Mouse (Mus musculus) embryonic facial prominence, embryonic 13.5 days (tissue): ENCODE measurements around the gene Etl4. TPM values are rescaled to one million over a fixed set of nuclear protein-coding genes. Genes with fewer than 3 reads are reported as not detected.
"Not testable (repeated sequence)": the region's sequence is repeated elsewhere in the genome, so short reads cannot be mapped to it uniquely, and the experiment has no call there.

Experiments used
- ATAC-seq: fragments of 200-750 bp; cut with Nextera tagmentation; 2 replicates; pipeline ENCODE4 v1.8.0; 2017; ENCODE audit warnings: low read depth; ENCODE audit not compliant: insufficient number of reproducible peaks, insufficient read depth, low FRiP score, low TSS enrichment
- H3K27ac ChIP-seq: fragments of 300-500 bp; sonication (generic); 2 replicates; pipeline ENCODE4 v1.5.1; 2015; ENCODE audit warnings: moderate library complexity, mild to moderate bottlenecking, inconsistent platforms
- H3K27me3 ChIP-seq: fragments of 300-500 bp; sonication (generic); 2 replicates; pipeline ENCODE4 v1.6.1; 2015; ENCODE audit warnings: mild to moderate bottlenecking, inconsistent platforms
- H3K36me3 ChIP-seq: fragments of 300-500 bp; sonication (generic); 2 replicates; pipeline ENCODE4 v1.6.1; 2015; ENCODE audit warnings: mild to moderate bottlenecking, inconsistent platforms
- H3K4me1 ChIP-seq: fragments of 300-500 bp; sonication (generic); 2 replicates; pipeline ENCODE4 v1.6.1; 2015; ENCODE audit warnings: inconsistent platforms
- H3K4me2 ChIP-seq: fragments of 300-500 bp; sonication (generic); 2 replicates; pipeline ENCODE4 v1.6.1; 2015; ENCODE audit warnings: moderate library complexity, mild to moderate bottlenecking, inconsistent platforms
- H3K4me3 ChIP-seq: fragments of 300-500 bp; sonication (generic); 2 replicates; pipeline ENCODE4 v1.5.1; 2015; ENCODE audit warnings: mild to moderate bottlenecking, inconsistent platforms
- H3K9ac ChIP-seq: fragments of 300-500 bp; sonication (generic); 2 replicates; pipeline ENCODE4 v1.6.1; 2015; ENCODE audit warnings: mild to moderate bottlenecking, inconsistent platforms
- H3K9me3 ChIP-seq: fragments of 300-500 bp; sonication (generic); 2 replicates; pipeline ENCODE4 v1.6.1; 2016; ENCODE audit warnings: inconsistent platforms
- WGBS: fragments of 180-500 bp; shearing (Covaris S2); methylation state at CpG from one replicate; pipeline ENCODE4 v1.1.7; 2015; ENCODE audit warnings: mixed read lengths; 5-methylcytosine and 5-hydroxymethylcytosine counted together
- polyA plus RNA-seq: library from polyadenylated mRNA; unstranded; fragments of >200 nt; fragmentation: Nextera tagmentation; extraction: Ambion mirVana; gene quantifications from 2 replicates; pipeline ENCODE4 v1.2.1, GENCODE M21; 2015

Etl4 gene
- polyA plus RNA-seq, 1 experiment from 2014 or later: 33.3 TPM

DNA sequence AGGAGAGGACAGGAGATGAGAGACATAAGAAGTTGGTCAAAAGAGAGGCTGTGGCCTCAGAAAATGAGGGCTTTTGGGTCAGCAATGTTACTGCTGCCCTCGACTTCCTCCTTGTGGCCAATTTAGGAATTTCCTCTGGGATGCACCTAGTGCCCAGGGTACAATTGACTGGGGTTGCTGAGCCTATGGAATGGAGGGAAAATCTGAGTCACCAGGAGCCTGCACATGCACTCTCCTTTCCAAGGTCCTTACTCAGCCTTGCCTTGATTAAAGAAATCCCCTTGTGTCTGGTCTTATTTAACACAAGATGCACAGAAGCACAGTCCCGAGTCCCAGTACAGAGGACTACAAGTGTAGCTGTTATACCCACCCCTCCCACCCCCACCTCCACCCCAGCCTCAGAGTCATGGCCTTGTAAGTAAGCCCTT is 756.5 kb downstream of the Etl4 start:
- Histone ChIP-seq H3K4me1 (0 out of 2 replicates have a peak, but pooled peaks cover 3% of the 10 kb centered on the region), H3K4me3 (no peak overlapping the region), H3K36me3 (peaks cover 5% of the 10 kb centered on the region; the same call in 1 of the 2 replicates), H3K9ac (no peak overlapping the region), H3K4me2 (no peak overlapping the region), H3K27ac (no peak overlapping the region), H3K9me3 (no peaks in the 10 kb centered on the region), H3K27me3 (no peaks in the 10 kb centered on the region)
- 19% methylated on average over 2 of the region's 2 CpGs for WGBS
- ATAC-seq: peak; percentile 54; the same call in 1 of the 2 replicates

DNA sequence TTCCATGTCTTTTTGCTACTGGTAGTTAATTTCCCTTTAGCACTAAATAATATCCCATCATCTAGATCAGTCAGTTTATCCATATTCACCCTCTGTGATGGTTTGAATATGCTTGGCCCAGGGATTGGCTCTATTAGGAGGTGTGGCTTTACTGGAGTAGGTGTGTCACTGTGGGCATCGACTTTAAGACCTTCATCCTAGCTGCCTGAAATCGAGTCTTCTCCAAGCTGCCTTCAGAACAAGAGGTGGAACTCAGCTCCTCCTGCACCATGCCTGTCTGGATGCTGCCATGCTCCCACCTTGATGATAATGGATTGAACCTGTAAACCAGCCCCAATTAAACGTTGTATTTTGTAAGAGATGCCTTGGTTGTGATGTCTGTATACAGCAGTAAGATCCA is 758.3 kb downstream of the Etl4 start:
- no peak for ATAC-seq
- Histone ChIP-seq H3K4me2 (no peak overlapping the region), H3K4me1 (0 out of 2 replicates have a peak, but pooled peaks cover 6% of the 10 kb centered on the region), H3K9me3 (no peaks in the 10 kb centered on the region), H3K27ac (no peak overlapping the region), H3K36me3 (no peaks in the 10 kb centered on the region), H3K9ac (no peak overlapping the region), H3K27me3 (no peaks in the 10 kb centered on the region), H3K4me3 (no peak overlapping the region)
- 85% methylated on average over 3 of the region's 3 CpGs for WGBS

DNA sequence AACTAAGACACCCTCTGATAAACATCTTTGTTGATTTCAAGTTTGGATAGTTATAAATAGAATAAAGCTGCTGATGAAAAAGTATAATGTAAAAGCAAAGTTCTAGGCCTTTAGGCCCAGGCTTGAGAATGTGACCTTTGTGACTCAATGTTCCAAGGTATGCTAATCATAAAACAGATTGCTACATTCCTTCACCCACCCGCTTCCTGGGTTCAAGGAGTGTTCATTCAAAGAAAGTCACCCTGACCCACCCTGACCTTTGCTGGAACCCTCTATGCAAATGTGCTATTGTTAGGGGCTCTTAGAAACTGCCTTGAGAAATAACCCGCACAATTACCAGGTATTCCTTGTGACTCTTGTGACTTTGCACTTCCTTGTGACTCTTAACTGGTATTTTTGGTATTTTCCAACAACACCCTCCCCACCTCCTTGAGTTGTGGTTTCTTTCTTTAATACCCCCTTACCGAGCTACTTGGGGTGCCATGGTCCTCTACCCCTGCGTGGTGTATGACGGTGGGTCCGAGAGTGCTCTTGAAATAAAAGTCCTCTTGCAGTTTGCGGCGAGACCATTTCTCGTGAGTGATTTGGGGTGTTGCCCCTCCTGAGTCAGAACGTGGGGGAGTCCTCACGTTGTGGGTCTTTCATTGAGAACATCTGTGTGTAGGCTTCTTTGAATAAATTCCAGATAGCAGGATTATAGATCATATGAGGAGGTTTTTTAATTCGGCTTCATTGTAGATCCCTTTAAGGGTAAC is 758.9 kb downstream of the Etl4 start:
- not testable (repeated sequence) for H3K9me3 ChIP-seq, H3K27me3 ChIP-seq, H3K9ac ChIP-seq, ATAC-seq, H3K4me2 ChIP-seq, H3K27ac ChIP-seq, H3K36me3 ChIP-seq, H3K4me3 ChIP-seq, H3K4me1 ChIP-seq
- WGBS: 79% methylated on average over 12 of the region's 12 CpGs

DNA sequence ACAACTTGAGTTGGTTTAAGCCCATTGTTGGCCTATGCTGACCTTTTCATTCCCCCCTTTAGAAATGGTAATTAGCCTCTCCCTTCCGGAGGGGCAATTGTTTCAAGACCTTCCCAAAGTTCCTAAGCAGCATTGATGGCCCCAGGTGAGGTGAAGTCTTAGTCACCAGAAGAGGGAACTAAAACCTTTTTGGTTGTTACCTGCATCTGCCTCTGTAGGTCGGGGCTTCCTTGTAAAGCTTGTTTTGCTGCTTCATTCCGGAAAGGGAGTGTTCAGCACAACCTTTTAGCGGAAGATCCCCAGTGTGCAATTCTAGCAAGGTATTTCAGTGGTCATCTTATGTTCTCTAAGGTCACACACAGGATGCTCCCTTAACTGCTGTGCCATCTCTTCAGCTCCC is 759.8 kb downstream of the Etl4 start:
- Histone ChIP-seq H3K4me2 (no peak overlapping the region), H3K9me3 (no peaks in the 10 kb centered on the region)
- 62% methylated on average over 4 of the region's 4 CpGs for WGBS

DNA sequence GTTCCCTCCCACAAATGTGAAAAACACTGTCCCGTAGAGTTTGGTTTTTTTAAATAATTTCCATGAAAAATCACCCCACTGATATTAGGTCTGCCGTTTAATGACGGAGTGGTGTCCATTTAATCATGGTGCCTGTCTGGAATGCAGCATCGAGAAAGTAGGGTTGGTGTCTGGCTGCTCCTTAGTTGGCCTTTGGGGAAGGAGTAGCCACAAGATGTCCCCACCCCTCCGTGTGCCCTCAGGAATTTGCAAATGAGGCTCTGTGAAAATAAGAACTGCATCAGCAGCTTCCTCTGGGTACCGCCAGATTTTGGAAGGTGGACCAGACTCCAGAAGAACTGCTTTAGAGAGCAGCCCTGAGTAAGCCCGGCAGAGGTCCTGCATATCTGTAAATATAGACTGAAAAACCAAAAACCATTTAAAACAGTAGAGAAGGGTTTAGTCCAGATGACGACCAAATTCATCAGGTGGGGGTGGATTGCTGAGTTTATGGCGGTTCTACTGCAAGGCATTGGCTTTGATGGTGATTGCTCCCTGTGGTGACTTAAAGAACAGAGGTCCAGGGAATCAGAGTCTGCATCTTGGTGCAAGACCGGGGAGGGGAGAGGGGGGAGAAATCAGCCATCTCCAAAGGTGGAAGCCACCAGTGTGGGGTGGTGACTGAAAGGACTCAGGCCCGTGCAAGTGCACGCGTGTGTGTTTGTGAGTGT is 762.1 kb downstream of the Etl4 start:
- Histone ChIP-seq H3K27me3 (no peaks in the 10 kb centered on the region), H3K4me3 (no peak overlapping the region), H3K4me2 (no peak overlapping the region), H3K4me1 (0 out of 2 replicates have a peak, but pooled peaks cover 3% of the 10 kb centered on the region), H3K36me3 (no peaks in the 10 kb centered on the region), H3K27ac (no peak overlapping the region), H3K9me3 (no peaks in the 10 kb centered on the region), H3K9ac (no peak overlapping the region)
- 63% methylated on average over 13 of the region's 13 CpGs for WGBS
- no peak for ATAC-seq

More for the DNA sequence above, 759.8 kb downstream of the Etl4 start:
- no peak for ATAC-seq
- Histone ChIP-seq H3K27ac (no peak overlapping the region), H3K4me3 (no peak overlapping the region), H3K27me3 (no peaks in the 10 kb centered on the region), H3K4me1 (0 out of 2 replicates have a peak, but pooled peaks cover 6% of the 10 kb centered on the region), H3K36me3 (no peaks in the 10 kb centered on the region), H3K9ac (no peak overlapping the region)

DNA sequence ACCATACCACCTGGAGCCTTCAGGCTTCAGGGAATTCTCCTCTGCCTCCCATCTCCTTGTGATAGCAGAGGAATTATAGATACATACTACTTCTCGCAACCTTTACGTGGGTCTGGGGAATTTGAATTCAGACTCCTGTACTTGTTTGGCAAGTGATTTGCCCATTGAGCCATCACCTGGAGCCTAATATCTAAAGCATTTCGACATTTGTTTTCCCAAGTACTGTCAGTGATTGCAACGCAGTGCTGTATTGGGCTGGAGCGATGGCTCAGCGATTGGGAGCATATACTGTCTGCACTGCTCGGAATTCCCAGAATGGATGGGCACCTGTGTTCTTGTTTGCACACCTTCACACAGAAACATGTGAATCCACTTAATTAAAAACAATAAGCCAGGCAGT is 762.7 kb downstream of the Etl4 start:
- Histone ChIP-seq H3K4me2 (no peak overlapping the region), H3K4me1 (0 out of 2 replicates have a peak, but pooled peaks cover 3% of the 10 kb centered on the region), H3K27me3 (no peaks in the 10 kb centered on the region), H3K9me3 (no peaks in the 10 kb centered on the region), H3K4me3 (no peak overlapping the region), H3K36me3 (no peaks in the 10 kb centered on the region), H3K9ac (no peak overlapping the region), H3K27ac (no peak overlapping the region)
- ATAC-seq: no peak
- WGBS: 94% methylated on average over 7 of the region's 7 CpGs

DNA sequence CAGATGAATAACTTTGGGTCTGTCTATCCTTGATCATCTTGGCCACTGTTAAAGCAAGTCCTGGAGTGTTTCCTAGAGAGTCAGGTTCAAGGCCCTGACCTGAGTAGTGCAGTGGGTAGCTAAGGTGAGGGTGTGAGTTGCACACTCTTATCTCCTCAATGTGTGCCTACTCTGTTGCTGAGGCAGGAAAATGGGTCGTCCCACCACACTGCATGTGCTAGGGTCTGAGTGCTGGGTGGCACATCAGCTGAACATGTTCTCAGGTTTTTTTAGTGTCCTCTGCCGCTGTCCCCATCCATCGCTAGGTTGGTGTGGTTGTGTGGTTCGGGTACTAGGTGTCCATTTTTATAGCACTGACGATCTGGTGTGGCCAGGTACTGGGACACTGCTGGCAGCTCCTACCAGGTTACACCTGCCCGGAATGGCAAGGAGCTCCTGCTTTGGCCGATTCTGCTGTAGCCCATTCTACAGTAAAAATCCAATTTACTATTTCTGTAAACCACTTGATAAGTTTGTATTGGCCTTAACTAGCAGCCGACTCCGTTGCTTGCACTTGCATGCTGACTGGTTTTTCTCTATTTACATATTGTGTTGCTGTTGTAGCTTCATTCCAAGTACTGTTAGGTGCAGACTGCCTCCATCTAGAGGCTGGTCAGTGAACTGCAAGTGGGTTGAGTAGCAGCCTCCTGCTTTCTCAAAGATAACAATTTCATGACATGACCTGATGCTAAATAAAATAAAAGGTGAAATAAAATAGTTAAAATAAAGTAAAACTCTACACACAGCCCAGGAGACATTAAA is 763.4 kb downstream of the Etl4 start:
- 0 out of 2 replicates have a peak, but pooled peaks have one; percentile 20 for ATAC-seq
- Histone ChIP-seq H3K9me3 (no peaks in the 10 kb centered on the region), H3K27ac (no peak overlapping the region), H3K4me1 (0 out of 2 replicates have a peak, but pooled peaks cover 3% of the 10 kb centered on the region), H3K9ac (no peak overlapping the region), H3K27me3 (no peaks in the 10 kb centered on the region), H3K36me3 (no peaks in the 10 kb centered on the region), H3K4me3 (no peak overlapping the region), H3K4me2 (no peak overlapping the region)
- WGBS: 62% methylated on average over 9 of the region's 9 CpGs

DNA sequence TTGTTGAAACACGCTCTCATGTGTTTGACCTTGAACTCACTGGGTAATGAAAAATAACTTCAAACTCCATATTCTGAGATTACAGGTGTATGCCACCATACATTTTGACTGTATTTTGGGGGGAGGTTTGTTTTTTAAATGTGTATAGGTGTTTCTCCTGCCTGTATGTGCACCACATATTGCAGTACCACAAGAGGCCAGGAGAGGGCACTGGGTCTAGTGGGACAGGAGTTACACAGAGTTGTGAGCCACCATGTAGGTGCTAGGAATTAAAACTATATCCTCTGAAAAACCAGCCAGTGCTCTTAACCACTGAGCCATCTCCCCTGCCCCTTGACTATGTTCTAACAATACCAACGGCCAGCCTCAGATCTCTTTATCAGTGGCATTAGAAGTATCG is 766.8 kb downstream of the Etl4 start:
- 93% methylated on average over 3 of the region's 3 CpGs for WGBS
- Histone ChIP-seq H3K4me3 (no peak overlapping the region), H3K36me3 (no peaks in the 10 kb centered on the region), H3K27ac (no peak overlapping the region), H3K4me1 (0 out of 2 replicates have a peak, but pooled peaks cover 8% of the 10 kb centered on the region), H3K4me2 (no peak overlapping the region), H3K9ac (no peak overlapping the region), H3K9me3 (no peaks in the 10 kb centered on the region), H3K27me3 (no peaks in the 10 kb centered on the region)
- no peak for ATAC-seq

DNA sequence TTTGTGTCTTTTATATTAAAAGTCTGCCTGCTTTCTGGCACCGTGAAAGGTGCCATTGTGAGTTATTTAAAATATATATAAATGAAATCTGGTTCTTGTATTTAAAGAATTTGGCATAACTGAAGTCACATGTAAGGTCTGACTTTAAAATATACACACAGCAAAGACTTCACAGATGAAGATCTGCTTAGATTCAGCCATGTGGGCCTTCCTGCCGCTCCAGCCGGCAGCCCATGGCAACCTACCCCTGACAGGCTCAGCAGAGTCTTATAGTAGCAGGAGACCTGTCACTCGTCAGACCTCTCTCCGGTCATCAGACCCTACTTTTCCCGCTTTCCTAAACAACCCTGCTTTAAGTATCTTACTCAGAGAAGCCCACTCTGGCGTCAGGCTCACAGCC is 769.2 kb downstream of the Etl4 start:
- H3K27me3 ChIP-seq: no peaks in the 10 kb centered on the region
- H3K4me2 ChIP-seq: no peak overlapping the region
- no peak overlapping the region; the same call in 1 of the 2 replicates for H3K27ac ChIP-seq
- no peak overlapping the region for H3K4me3 ChIP-seq
- ATAC-seq: no peak
- H3K36me3 ChIP-seq: no peaks in the 10 kb centered on the region
- no peaks in the 10 kb centered on the region for H3K9me3 ChIP-seq
- 42% methylated on average over 7 of the region's 7 CpGs for WGBS
- H3K9ac ChIP-seq: no peak overlapping the region
- H3K4me1 ChIP-seq: 0 out of 2 replicates have a peak, but pooled peaks cover 4% of the 10 kb centered on the region

DNA sequence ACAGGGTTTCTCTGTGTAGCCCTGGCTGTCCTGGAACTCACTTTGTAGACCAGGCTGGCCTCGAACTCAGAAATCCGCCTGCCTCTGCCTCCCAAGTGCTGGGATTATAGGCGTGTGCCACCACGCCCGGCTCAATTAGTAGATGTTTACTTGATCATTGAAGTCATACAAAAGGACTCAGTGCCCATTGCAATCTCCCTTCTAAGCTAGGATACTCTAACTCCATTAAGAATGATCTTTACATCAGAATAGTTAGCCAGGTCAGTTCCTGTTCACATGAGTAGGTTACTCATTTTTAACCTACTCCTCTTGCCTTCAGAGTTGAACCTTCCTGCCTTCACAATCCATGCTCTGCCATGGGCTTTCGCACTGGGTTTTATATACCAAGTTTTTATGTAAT is 772.6 kb downstream of the Etl4 start:
- H3K36me3 ChIP-seq, H3K4me1 ChIP-seq, H3K4me3 ChIP-seq, H3K9ac ChIP-seq, H3K27me3 ChIP-seq, ATAC-seq, H3K4me2 ChIP-seq, H3K9me3 ChIP-seq, H3K27ac ChIP-seq: not testable (repeated sequence)
- WGBS: 91% methylated on average over 6 of the region's 6 CpGs

DNA sequence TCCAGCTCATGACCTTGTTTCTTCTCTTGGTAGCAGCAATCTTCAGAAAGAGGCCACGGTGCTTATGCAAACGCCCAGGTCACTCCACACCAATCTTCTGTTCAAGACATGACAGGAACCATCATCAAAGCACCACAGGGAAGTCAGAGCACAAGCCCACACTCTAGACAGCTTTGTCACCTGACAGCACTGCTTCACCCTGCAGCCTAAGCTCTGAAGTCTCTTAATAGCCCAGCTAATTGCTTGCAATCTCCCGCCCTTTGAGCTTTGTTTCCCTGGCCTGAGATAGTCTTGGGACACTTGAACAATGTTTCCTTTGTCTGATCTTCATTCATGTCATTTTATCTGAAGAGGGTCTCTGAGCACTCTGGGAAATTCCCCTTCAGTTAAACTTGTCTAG is 779.8 kb downstream of the Etl4 start:
- no peak for ATAC-seq
- Histone ChIP-seq H3K36me3 (no peaks in the 10 kb centered on the region), H3K27ac (no peak overlapping the region), H3K9me3 (no peaks in the 10 kb centered on the region), H3K27me3 (no peaks in the 10 kb centered on the region), H3K4me3 (no peak overlapping the region), H3K9ac (no peak overlapping the region), H3K4me2 (no peak overlapping the region), H3K4me1 (no peaks in the 10 kb centered on the region)
- WGBS: 45% methylated on average over 3 of the region's 3 CpGs
